Mouse (Mus musculus): ENCODE measurements at regions not wholly inside any gene's neighbourhood (a gene's known extent, or its start where the extent isn't known, plus 50 kb on each side); places are given as distances from the start of the nearest gene placed in this dataset.

DNA sequence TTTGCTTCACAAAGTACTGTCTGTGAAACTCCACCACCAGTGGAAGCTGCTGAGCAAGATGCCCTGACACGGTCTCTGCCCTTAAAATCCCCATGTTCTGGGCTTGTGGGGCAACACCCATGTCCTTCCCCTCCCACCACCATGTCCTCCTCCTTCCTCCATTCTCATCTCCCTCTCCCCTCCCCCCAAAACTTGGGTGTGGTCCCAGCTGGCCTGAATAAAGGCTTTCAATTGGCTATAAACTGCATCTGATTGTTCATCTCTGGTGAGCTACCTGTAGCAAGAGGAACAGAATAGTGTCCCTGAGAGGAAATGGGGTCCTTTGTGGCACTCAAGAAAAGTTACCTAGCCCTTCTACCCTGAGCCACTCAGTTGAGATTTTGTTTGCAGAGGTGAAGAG is 91.8 kb downstream of the Slc16a9 start:
- no peak overlapping the region for H3K9ac ChIP-seq (ENCODE audit: low read depth, low read length)
- H3K27ac ChIP-seq (replicated peaks; ENCODE audit: insufficient read depth, low read depth, low read length), result no peak overlapping the region
- DNase-seq (ENCODE audit: extremely low read depth, low read depth, low spot score), result no peak
- WGBS, result 75% methylated on average over 1 of the region's 1 CpGs
- no peaks in the 10 kb centered on the region for H3K27me3 ChIP-seq (ENCODE audit: control insufficient read depth, insufficient read depth, low read length)
- no peaks in the 10 kb centered on the region for H3K36me3 ChIP-seq (ENCODE audit: control insufficient read depth, insufficient read depth, low read length)
- H3K4me1 ChIP-seq (ENCODE audit: control insufficient read depth, insufficient read depth, low read length), result no peaks in the 10 kb centered on the region
- no peak overlapping the region for H3K4me3 ChIP-seq (ENCODE audit: insufficient read depth, low read depth, low read length)
- TF ChIP-seq CTCF (IDR thresholded peaks at IDR 0.05; ENCODE audit: low read depth, low read length), result no peak
- no peak for TF ChIP-seq POLR2A (IDR thresholded peaks at IDR 0.05; ENCODE audit: extremely low read depth, insufficient read depth, low read length)
- H3K79me2 ChIP-seq (ENCODE audit: control insufficient read depth, insufficient read depth, low read length), result no peaks in the 10 kb centered on the region

DNA sequence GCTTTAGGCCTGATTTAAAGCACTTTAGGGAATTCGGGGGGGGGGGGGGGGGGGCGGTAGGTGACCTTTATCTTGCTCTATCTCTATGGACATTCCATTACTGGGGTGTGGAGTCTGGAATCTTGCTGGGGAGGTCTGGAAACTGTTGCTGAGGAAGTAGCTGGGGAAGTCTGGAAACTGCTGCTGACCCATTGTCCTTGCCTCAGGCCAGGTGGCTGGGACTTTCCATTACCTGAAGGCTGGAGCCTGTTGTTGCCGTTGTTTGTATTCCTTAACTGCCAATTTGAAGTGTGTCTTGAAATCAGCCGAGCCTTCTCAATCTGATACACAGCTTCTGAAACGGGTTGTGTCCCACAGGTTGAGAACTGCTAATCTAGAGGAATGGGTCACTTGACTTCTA is 80.9 kb upstream of the Fam13c start:
- no peaks in the 10 kb centered on the region for H3K79me2 ChIP-seq (ENCODE audit: control insufficient read depth, insufficient read depth, low read length)
- 63% methylated on average over 5 of the region's 5 CpGs for WGBS
- no peak overlapping the region for H3K4me3 ChIP-seq (ENCODE audit: insufficient read depth, low read depth, low read length)
- no peaks in the 10 kb centered on the region for H3K4me1 ChIP-seq (ENCODE audit: control insufficient read depth, insufficient read depth, low read length)
- TF ChIP-seq POLR2A (IDR thresholded peaks at IDR 0.05; ENCODE audit: extremely low read depth, insufficient read depth, low read length), result no peak
- TF ChIP-seq CTCF (IDR thresholded peaks at IDR 0.05; ENCODE audit: low read depth, low read length), result no peak
- H3K36me3 ChIP-seq (ENCODE audit: control insufficient read depth, insufficient read depth, low read length), result no peaks in the 10 kb centered on the region
- no peaks in the 10 kb centered on the region for H3K27me3 ChIP-seq (ENCODE audit: control insufficient read depth, insufficient read depth, low read length)
- H3K27ac ChIP-seq (replicated peaks; ENCODE audit: insufficient read depth, low read depth, low read length), result no peak overlapping the region
- no peak for DNase-seq (ENCODE audit: extremely low read depth, low read depth, low spot score)
- no peak overlapping the region for H3K9ac ChIP-seq (ENCODE audit: low read depth, low read length)

DNA sequence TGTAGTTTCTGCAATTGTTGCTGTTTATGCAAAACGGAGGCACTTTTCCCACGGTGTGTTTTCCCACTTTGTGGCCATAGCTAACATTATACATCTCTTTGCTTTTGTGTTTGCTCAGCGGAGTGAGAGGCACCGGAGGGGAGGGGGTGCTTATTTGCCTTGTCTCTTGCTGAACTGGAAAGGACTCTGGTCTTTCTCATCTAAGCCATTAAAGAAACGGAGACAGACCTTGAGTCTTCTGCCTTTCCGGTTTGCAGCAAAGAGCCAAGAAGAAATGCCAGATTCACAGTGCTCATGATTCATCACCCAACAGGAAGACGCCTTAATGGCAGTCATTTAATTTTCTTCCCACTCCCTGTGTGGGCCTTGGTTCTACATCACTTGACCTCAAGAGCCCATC is 80.4 kb upstream of the Fam13c start:
- Histone ChIP-seq H3K4me3 (ENCODE audit: insufficient read depth, low read depth, low read length) (no peak overlapping the region), H3K27ac (replicated peaks; ENCODE audit: insufficient read depth, low read depth, low read length) (no peak overlapping the region), H3K36me3 (ENCODE audit: control insufficient read depth, insufficient read depth, low read length) (no peaks in the 10 kb centered on the region), H3K9ac (ENCODE audit: low read depth, low read length) (no peak overlapping the region), H3K79me2 (ENCODE audit: control insufficient read depth, insufficient read depth, low read length) (no peaks in the 10 kb centered on the region), H3K27me3 (ENCODE audit: control insufficient read depth, insufficient read depth, low read length) (no peaks in the 10 kb centered on the region), H3K4me1 (ENCODE audit: control insufficient read depth, insufficient read depth, low read length) (no peaks in the 10 kb centered on the region)
- DNase-seq (ENCODE audit: extremely low read depth, low read depth, low spot score), result peak; percentile 4
- TF ChIP-seq POLR2A (IDR thresholded peaks at IDR 0.05; ENCODE audit: extremely low read depth, insufficient read depth, low read length) (no peak), CTCF (IDR thresholded peaks at IDR 0.05; ENCODE audit: low read depth, low read length) (no peak)
- 61% methylated on average over 7 of the region's 7 CpGs for WGBS

DNA sequence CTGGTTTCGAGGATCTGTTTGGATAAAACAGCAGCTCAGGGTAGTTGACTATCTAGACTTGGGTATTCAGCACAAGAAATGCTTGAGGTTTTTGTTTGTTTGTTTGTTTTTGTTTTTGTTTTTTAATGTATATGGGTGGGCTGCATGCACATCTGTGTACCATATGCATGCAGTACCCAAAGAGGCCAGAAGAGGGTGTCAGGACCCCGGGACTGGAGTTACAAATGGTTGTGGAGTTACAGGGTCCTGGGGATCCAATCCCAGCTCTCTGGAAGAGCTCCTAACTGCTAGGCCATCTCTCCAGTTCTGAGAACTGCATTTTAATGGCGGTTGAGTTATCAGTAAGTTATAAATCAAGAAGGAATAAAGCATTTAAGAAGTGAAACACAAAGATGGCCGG is 77.2 kb upstream of the Fam13c start:
- no peak overlapping the region for H3K4me3 ChIP-seq (ENCODE audit: insufficient read depth, low read depth, low read length)
- 81% methylated on average over 4 of the region's 4 CpGs for WGBS
- H3K27ac ChIP-seq (replicated peaks; ENCODE audit: insufficient read depth, low read depth, low read length), result no peak overlapping the region
- H3K79me2 ChIP-seq (ENCODE audit: control insufficient read depth, insufficient read depth, low read length), result no peaks in the 10 kb centered on the region
- no peak for DNase-seq (ENCODE audit: extremely low read depth, low read depth, low spot score)
- no peaks in the 10 kb centered on the region for H3K36me3 ChIP-seq (ENCODE audit: control insufficient read depth, insufficient read depth, low read length)
- H3K9ac ChIP-seq (ENCODE audit: low read depth, low read length), result no peak overlapping the region
- no peaks in the 10 kb centered on the region for H3K27me3 ChIP-seq (ENCODE audit: control insufficient read depth, insufficient read depth, low read length)
- H3K4me1 ChIP-seq (ENCODE audit: control insufficient read depth, insufficient read depth, low read length), result no peaks in the 10 kb centered on the region
- TF ChIP-seq CTCF (IDR thresholded peaks at IDR 0.05; ENCODE audit: low read depth, low read length) (peak; percentile 30; the same call in 1 of the 2 replicates), POLR2A (IDR thresholded peaks at IDR 0.05; ENCODE audit: extremely low read depth, insufficient read depth, low read length) (no peak)

DNA sequence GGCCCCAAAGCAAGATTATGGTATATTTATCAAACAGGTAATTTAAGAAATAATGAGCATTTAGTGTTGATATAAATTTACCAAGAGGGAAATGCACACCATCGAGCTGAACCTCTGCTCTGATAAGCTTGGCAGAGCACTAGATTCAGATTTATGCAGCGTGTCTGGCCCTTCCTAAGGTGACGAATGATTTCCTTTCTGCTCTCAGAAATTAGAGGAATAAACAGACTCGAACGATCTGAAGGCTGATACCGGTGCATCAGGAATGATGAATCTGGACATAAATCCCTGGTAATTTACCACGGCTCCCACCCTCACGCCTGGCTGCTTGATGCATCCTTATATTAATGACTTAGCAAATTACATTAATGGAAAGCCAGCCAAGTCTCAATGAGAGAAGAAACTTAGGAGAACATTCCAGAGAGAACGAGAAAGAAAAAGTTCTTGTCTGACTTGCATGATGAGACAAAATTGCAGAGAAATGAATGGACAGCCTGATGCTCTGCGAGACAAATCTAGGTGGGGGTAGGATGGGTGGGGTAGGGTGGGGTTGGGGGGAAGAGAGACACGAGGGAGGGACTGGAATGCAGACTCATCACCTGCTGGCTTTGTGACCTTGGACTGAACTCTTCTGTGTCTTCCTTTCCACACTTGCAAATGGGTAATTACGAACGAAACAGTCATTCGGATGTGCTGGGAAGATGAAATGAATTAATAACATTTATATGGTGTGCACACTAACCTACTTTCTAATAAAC is 75.9 kb upstream of the Fam13c start:
- Histone ChIP-seq H3K36me3 (ENCODE audit: control insufficient read depth, insufficient read depth, low read length) (no peaks in the 10 kb centered on the region), H3K4me3 (ENCODE audit: insufficient read depth, low read depth, low read length) (no peak overlapping the region), H3K27me3 (ENCODE audit: control insufficient read depth, insufficient read depth, low read length) (no peaks in the 10 kb centered on the region), H3K9ac (ENCODE audit: low read depth, low read length) (no peak overlapping the region), H3K27ac (replicated peaks; ENCODE audit: insufficient read depth, low read depth, low read length) (no peak overlapping the region), H3K79me2 (ENCODE audit: control insufficient read depth, insufficient read depth, low read length) (no peaks in the 10 kb centered on the region), H3K4me1 (ENCODE audit: control insufficient read depth, insufficient read depth, low read length) (no peaks in the 10 kb centered on the region)
- TF ChIP-seq CTCF (IDR thresholded peaks at IDR 0.05; ENCODE audit: low read depth, low read length) (no peak), POLR2A (IDR thresholded peaks at IDR 0.05; ENCODE audit: extremely low read depth, insufficient read depth, low read length) (no peak)
- WGBS, result 75% methylated on average over 14 of the region's 14 CpGs
- DNase-seq (ENCODE audit: extremely low read depth, low read depth, low spot score), result no peak

DNA sequence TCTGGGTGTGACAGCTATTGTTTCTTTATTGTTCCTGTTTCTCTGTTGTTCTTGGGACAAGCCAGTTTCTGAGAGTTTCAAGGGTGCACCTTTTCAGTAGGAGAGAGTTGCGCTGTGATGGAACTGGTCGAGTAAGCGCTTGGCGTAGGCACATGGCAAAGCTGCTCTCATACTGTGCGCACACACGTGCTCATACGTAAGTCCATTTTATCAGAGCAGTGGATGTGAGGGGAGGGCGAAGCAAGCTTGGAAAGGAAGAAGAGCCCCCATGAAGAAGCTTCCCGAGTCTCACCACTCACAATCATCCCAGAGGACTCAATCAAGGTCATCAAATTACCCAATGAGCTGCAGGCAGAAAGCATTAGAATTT is 75.3 kb upstream of the Fam13c start:
- Histone ChIP-seq H3K36me3 (ENCODE audit: control insufficient read depth, insufficient read depth, low read length) (no peaks in the 10 kb centered on the region), H3K79me2 (ENCODE audit: control insufficient read depth, insufficient read depth, low read length) (no peaks in the 10 kb centered on the region), H3K27me3 (ENCODE audit: control insufficient read depth, insufficient read depth, low read length) (no peaks in the 10 kb centered on the region), H3K4me1 (ENCODE audit: control insufficient read depth, insufficient read depth, low read length) (no peaks in the 10 kb centered on the region), H3K27ac (replicated peaks; ENCODE audit: insufficient read depth, low read depth, low read length) (no peak overlapping the region), H3K9ac (ENCODE audit: low read depth, low read length) (no peak overlapping the region), H3K4me3 (ENCODE audit: insufficient read depth, low read depth, low read length) (no peak overlapping the region)
- DNase-seq (ENCODE audit: extremely low read depth, low read depth, low spot score), result no peak
- TF ChIP-seq CTCF (IDR thresholded peaks at IDR 0.05; ENCODE audit: low read depth, low read length) (no peak), POLR2A (IDR thresholded peaks at IDR 0.05; ENCODE audit: extremely low read depth, insufficient read depth, low read length) (no peak)
- WGBS, result 89% methylated on average over 9 of the region's 9 CpGs
